Mouse (Mus musculus) inflammation-experienced regulatory T-cells, adult 16 weeks (primary cell): ENCODE results near the gene Vmn1r178. TPM values are rescaled to one million over a fixed set of nuclear protein-coding genes. Genes with fewer than 3 reads are reported as not detected.

Source experiments
- polyA plus RNA-seq: library from polyadenylated mRNA; unstranded; fragments of 100-300 nt; shearing (Covaris generic); gene quantifications from one replicate; pipeline ENCODE4 v1.2.1, GENCODE M21; 2017

The Vmn1r178 gene
- not detected for polyA plus RNA-seq

GRCm38 (mm10) chr7:23891709-23892108 is at the start of gene Vmn1r178:
Gene Vmn1r178 (plus strand): TSS chr7:23892009.

GRCm38 (mm10) chr7:23866349-23866748 is 25.5 kb upstream of the Vmn1r178 start, which contains the start of gene Vmn1r177:
Gene Vmn1r177 (minus strand): TSS chr7:23866449.

DNA sequence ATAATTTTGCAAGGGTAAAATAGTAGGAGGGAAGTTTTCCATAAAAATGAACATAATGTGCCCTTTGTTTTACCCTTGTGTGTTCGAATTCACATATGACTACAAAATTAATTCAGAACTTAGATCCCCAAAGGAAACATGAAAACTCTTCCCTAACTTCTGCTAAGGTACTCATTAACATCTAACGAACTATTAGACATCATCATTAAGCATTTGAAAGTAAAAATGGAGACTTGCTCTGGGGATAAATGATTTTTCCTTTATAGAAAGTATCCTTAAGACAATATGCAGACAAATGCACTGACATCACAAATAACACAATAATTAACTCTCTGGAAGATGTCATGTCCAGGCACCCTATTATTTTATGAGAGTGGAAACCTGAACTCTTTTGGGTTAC is 34.9 kb downstream of the Vmn1r178 start, which contains the start of gene Vmn1r179:
Gene Vmn1r179, plus strand, starts transcription at position 301 of the 400 bp plus-strand sequence.

Other genes with a start within 250 kb of the Vmn1r178 start
- not detected for gene Vmn1r172, start 233.7 kb upstream of the Vmn1r178 start, polyA plus RNA-seq
- gene Vmn1r173, start 191.3 kb upstream of the Vmn1r178 start, polyA plus RNA-seq: not detected
- 0.05 TPM for gene Vmn1r174, start 139.7 kb upstream of the Vmn1r178 start, polyA plus RNA-seq
- gene Vmn1r175, start 81.4 kb upstream of the Vmn1r178 start, polyA plus RNA-seq: not detected
- not detected for gene Vmn1r176, start 54.6 kb upstream of the Vmn1r178 start, polyA plus RNA-seq
- not detected for gene Vmn1r177, start 25.6 kb upstream of the Vmn1r178 start, polyA plus RNA-seq
- gene Vmn1r179, start 35.0 kb downstream of the Vmn1r178 start, polyA plus RNA-seq: 0.10 TPM
- gene Vmn1r180, start 58.6 kb downstream of the Vmn1r178 start, polyA plus RNA-seq: not detected
- gene Vmn1r181, start 82.6 kb downstream of the Vmn1r178 start, polyA plus RNA-seq: not detected
- not detected for gene V1rd19, start 109.7 kb downstream of the Vmn1r178 start, polyA plus RNA-seq
- gene Vmn1r183, start 161.2 kb downstream of the Vmn1r178 start, polyA plus RNA-seq: not detected
- gene Zfp180, start 189.9 kb downstream of the Vmn1r178 start, polyA plus RNA-seq: 42.0 TPM
- gene Zfp112, start 220.3 kb downstream of the Vmn1r178 start, polyA plus RNA-seq: 1.4 TPM
- gene Zfp235, start 242.2 kb downstream of the Vmn1r178 start, polyA plus RNA-seq: 20.7 TPM